Mouse (Mus musculus) cerebellum, adult 18-20 months (tissue): ENCODE measurements around the gene Gm15262.
"Not testable (repeated sequence)": the region's sequence is repeated elsewhere in the genome, so short reads cannot be mapped to it uniquely, and the experiment has no call there.

Experiments
- DNase-seq, 2 experiments: peaks; one replicate each; pipeline ENCODE4 v3.0.0; 2021

The Gm15262 gene

GRCm38 (mm10) chrX:161287156-161287555 is at the start of gene Gm15262:
Gene Gm15262, plus strand, starts transcription at chrX:161287456.
- not testable (repeated sequence) for DNase-seq

- DNase-seq = no peak
Observed at GRCm38 (mm10) chrX:161308131-161308530, 20.9 kb downstream of the Gm15262 start.

DNA sequence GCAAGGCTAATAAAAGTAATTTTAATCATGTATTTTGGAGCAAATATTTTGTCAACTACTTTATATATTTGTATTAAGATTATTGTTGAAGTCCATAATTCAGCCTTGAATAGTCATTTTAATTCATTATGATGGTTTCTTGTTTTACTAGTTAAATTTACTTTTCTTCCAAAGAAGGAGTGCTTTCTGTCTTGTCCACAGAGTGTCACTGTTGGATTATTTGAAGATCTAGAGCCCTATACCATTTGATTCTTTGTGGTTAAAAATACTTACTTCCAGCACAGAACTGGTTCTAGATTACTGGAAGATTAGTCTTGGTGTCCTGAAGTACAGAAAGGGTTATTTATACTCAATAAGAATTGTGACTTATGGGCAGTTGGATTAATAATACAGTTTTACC is 29.2 kb downstream of the Gm15262 start:
- DNase-seq = no peak

DNA sequence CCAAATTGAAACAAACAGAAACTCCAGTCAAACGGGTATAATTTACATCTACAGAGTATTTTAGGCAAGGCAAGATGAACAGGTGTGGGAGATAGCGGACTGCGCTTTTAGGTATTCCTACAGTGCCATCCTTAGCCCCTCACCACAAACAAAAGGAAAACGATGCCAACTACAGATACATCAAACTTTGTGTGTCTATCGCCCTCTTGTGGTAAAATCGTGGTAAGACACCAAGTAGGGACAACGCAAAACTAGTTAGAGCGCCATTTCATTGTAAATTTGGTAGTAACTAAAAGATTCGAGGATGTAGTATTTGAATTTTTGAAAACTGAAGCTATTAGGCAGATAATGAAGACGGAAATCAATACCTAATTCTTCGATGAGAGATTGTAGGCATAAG is 83.7 kb downstream of the Gm15262 start:
- no peak for DNase-seq

- DNase-seq = no peak
Observed at GRCm38 (mm10) chrX:161371461-161371860, 84.2 kb downstream of the Gm15262 start.

DNA sequence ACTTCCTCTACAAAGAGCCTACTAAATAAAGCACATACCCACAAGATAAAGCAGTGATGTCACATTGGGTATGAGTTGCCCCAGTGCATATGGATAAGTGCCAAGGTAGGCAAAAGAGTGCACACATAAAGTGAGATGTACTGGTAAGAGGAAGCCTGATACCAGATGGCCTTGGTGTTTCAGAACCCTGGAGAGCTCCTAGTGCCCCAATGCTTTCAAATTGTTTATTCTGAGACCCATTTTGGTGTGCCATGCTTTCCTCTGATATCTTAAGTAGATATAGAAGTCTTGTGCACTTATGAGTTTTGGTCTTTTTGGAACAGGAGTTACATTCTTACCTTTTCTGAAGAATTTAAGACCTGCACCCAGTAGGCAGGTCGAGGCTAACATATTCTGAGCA is 88.3 kb downstream of the Gm15262 start:
- DNase-seq = no peak

DNA sequence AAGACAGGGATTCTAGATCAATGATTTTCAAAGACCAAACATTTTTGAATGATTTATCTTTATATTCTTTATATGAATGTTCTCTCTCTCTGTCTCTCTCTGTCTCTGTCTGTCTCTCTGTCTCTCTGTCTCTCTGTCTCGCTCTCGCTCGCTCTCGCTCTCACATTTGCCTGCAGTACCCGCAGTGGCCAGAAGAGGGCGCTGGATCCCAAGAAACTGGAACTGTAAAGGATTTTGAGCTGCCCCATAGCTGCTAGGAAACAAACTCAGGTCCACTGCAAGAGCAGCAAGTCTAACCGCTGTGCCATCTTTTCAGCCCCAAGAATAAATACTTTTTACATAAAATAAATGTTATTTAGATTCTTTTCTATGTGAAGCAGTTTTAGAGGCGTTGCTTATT is 98.5 kb downstream of the Gm15262 start:
- DNase-seq = peak; percentile 12 to 52

DNA sequence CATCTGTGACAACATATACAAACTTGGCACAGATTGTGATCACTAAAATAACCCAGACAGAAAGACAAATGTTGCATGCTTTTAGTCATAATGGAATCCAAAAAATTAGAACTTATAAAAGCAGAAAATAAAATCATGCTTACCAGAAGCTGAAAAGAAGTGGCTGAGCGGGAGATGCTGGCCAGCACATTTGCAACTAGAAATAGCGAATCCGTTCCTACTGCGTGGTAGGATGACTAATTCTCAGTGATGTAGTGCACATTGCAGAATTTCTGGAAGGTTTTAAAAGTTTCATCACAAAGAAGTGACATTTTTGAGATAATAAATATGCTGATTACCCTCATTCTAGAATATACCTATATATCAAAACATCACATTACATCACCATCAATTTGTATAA is 100.7 kb downstream of the Gm15262 start:
- no peak for DNase-seq

DNA sequence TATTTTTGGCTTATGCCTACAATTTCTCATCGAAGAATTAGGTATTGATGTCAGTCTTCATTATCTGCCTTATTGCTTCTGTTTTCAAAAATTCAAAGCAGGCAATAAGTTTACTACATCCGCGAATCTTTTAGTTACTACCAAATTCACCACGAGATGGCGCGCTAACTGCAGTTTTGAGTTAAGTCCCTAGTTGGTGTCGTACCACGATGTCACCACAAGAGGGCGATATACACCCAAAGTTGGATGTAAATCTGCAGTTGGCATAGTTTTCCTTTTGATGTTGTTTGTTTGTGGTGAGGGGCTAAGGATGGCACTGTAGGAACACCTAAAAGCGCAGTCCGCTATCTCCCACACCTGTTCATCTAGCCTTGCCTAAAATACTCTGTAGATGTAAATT is 111.9 kb downstream of the Gm15262 start:
- DNase-seq = peak; percentile 53 to 72

- no peak for DNase-seq
Observed at GRCm38 (mm10) chrX:161411151-161411550, 123.9 kb downstream of the Gm15262 start.
